Mouse (Mus musculus) heart, adult 2 months (tissue): ENCODE data around the gene Rps27l.

ENCODE experiments used
- CTCF ChIP-seq: fragments of 200-600 bp; IDR thresholded peaks from 2 replicates; pipeline ENCODE4 v1.8.1; 2022; ENCODE audit warnings: antibody characterized with exemption, mild to moderate bottlenecking, moderate library complexity
- EP300 ChIP-seq: fragments of 200-500 bp; IDR thresholded peaks from 2 replicates; pipeline ENCODE4 v1.6.1; 2011; ENCODE audit warnings: low read depth, low read length, control low read depth; ENCODE audit not compliant: insufficient read depth
- POLR2A ChIP-seq: fragments of 200-500 bp; IDR thresholded peaks from 2 replicates; pipeline ENCODE4 v1.6.1; 2011; ENCODE audit warnings: mild to moderate bottlenecking, low read depth, low read length, control low read depth; ENCODE audit not compliant: insufficient read depth

DNA sequence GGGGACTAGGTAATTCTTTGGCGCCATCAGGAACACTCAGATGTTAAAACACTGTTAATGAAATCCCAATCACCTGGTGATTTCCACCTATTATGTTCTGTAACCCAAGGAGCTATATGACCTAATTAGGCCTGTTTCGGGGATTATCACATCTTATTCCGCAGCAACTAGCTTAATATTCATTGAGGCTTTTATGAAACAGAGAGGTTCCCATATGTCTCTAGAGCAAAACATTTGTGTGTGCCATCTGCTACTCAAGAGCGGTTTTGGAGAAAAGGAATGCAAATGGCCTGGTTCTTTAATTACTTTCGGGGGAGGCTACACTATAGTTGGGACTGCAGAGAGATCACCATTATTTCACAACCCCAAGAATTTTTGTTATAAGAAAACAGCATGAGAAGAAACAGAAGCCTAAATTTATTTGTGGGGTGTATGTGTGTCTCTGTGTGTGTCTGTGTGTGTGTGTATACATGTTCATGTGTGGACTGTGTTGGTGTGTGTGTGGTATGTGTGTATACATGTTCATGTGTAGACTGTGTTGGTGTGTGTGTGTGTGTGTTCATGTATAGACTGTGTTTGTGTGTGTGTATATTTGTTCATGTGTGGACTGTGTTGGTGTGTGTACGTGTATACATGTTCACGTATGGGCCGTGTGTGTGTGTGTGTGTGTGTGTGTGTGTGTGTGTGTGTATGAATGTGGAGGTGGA is 18.0 kb upstream of the Rps27l start:
- TF ChIP-seq CTCF, result no peak
- TF ChIP-seq POLR2A, result no peak
- no peak for TF ChIP-seq EP300
